Mouse (Mus musculus) stomach, embryonic 14.5 days (tissue): ENCODE results near the gene Rnf152. TPM values are rescaled to one million over a fixed set of nuclear protein-coding genes. Genes with fewer than 3 reads are reported as not detected.
A peak's percentile ranks its signal among the peaks of the same experiment; 100 is the strongest.

ENCODE experiments used
- ATAC-seq: fragments of 200-750 bp; cut with Nextera tagmentation; 2 replicates; pipeline ENCODE4 v1.8.0; 2017; ENCODE audit warnings: low read depth, moderate TSS enrichment; ENCODE audit not compliant: insufficient number of reproducible peaks, insufficient read depth, low FRiP score
- H3K27ac ChIP-seq: fragments of 300-500 bp; sonication (generic); 2 replicates; pipeline ENCODE4 v1.5.1; 2014; ENCODE audit warnings: mild to moderate bottlenecking, low read length, moderate library complexity, mixed read lengths
- H3K27me3 ChIP-seq: fragments of 300-500 bp; sonication (generic); 2 replicates; pipeline ENCODE4 v1.6.1; 2014; ENCODE audit warnings: low read length, control low read depth, mixed read lengths; ENCODE audit not compliant: control insufficient read depth, insufficient read depth
- H3K36me3 ChIP-seq: fragments of 300-500 bp; sonication (generic); 2 replicates; pipeline ENCODE4 v1.6.1; 2014; ENCODE audit warnings: mild to moderate bottlenecking, control low read depth, low read length, moderate library complexity, mixed read lengths; ENCODE audit not compliant: control insufficient read depth, insufficient read depth
- H3K4me1 ChIP-seq: fragments of 300-500 bp; sonication (generic); 2 replicates; pipeline ENCODE4 v1.6.1; 2014; ENCODE audit warnings: low read length, control low read depth, mixed read lengths; ENCODE audit not compliant: control insufficient read depth, insufficient read depth
- H3K4me2 ChIP-seq: fragments of 300-500 bp; sonication (generic); replicated peaks from 2 replicates; pipeline ENCODE4 v1.6.1; 2014; ENCODE audit warnings: low read depth, low read length, control low read depth
- H3K4me3 ChIP-seq: fragments of 300-500 bp; sonication (generic); 2 replicates; pipeline ENCODE4 v1.5.1; 2014; ENCODE audit warnings: low read depth, low read length, control low read depth
- H3K9ac ChIP-seq: fragments of 300-500 bp; sonication (generic); replicated peaks from 2 replicates; pipeline ENCODE4 v1.6.1; 2014; ENCODE audit warnings: low read depth, mild to moderate bottlenecking, control low read depth, low read length, moderate library complexity, mixed read lengths
- H3K9me3 ChIP-seq: fragments of 300-500 bp; sonication (generic); 2 replicates; pipeline ENCODE4 v1.6.1; 2016; ENCODE audit warnings: low read depth, low read length, control low read depth; ENCODE audit not compliant: control insufficient read depth
- WGBS: fragments of 180-500 bp; shearing (Covaris S2); extraction: QIAGEN DNeasy Blood & Tissue Kit; methylation state at CpG from one replicate; pipeline ENCODE4 v1.1.7; 2014; 5-methylcytosine and 5-hydroxymethylcytosine counted together
- polyA plus RNA-seq: library from polyadenylated mRNA; unstranded; fragments of >200 nt; fragmentation: Nextera tagmentation; extraction: Ambion mirVana; gene quantifications from 2 replicates; pipeline ENCODE4 v1.2.1, GENCODE M21; 2014

Rnf152 gene
- polyA plus RNA-seq = 1.9 and 2.1 TPM in 2 replicates

GRCm38 (mm10) chr1:105356291-105357011 lies at the start of gene Rnf152:
Rnf152 (minus strand) TSS chr1:105356710.
- Histone ChIP-seq H3K4me2 (peak within 1 kb of the TSS; percentile 88), H3K4me1 (0 out of 2 replicates have a peak, but pooled peaks cover 5% of the 10 kb centered on the region)

GRCm38 (mm10) chr1:105402853-105403252 lies 46.3 kb upstream of the Rnf152 start:
- Histone ChIP-seq H3K36me3 (no peaks in the 10 kb centered on the region), H3K27ac (no peak overlapping the region), H3K4me1 (no peaks in the 10 kb centered on the region), H3K4me3 (no peak overlapping the region), H3K4me2 (no peak overlapping the region), H3K9me3 (no peaks in the 10 kb centered on the region), H3K9ac (no peak overlapping the region), H3K27me3 (no peaks in the 10 kb centered on the region)
- WGBS = 61% methylated on average over 1 of the region's 1 CpGs
- ATAC-seq = no peak

More at GRCm38 (mm10) chr1:105356291-105357011, at the start of gene Rnf152:
- ATAC-seq = peak; percentile 84
- under 1% methylated on average over 53 of the region's 58 CpGs for WGBS
- Histone ChIP-seq H3K27me3 (no peaks in the 10 kb centered on the region), H3K27ac (no peak within 1 kb of the TSS; the same call in 1 of the 2 replicates), H3K9ac (peak within 1 kb of the TSS; percentile 49), H3K9me3 (no peaks in the 10 kb centered on the region), H3K4me3 (peak within 1 kb of the TSS; percentile 79), H3K36me3 (no peaks in the 10 kb centered on the region)

- no peaks in the 10 kb centered on the region for H3K9me3 ChIP-seq
- H3K4me2 ChIP-seq = no peak overlapping the region
- H3K9ac ChIP-seq = no peak overlapping the region
- H3K27me3 ChIP-seq = no peaks in the 10 kb centered on the region
- peak; percentile 33; the same call in 1 of the 2 replicates for ATAC-seq
- H3K4me1 ChIP-seq = no peaks in the 10 kb centered on the region
- 55% methylated on average over 4 of the region's 4 CpGs for WGBS
- H3K27ac ChIP-seq = no peak overlapping the region; the same call in 1 of the 2 replicates
- no peaks in the 10 kb centered on the region for H3K36me3 ChIP-seq
- H3K4me3 ChIP-seq = no peak overlapping the region
Observed at GRCm38 (mm10) chr1:105384141-105384937, 27.8 kb upstream of the Rnf152 start.

DNA sequence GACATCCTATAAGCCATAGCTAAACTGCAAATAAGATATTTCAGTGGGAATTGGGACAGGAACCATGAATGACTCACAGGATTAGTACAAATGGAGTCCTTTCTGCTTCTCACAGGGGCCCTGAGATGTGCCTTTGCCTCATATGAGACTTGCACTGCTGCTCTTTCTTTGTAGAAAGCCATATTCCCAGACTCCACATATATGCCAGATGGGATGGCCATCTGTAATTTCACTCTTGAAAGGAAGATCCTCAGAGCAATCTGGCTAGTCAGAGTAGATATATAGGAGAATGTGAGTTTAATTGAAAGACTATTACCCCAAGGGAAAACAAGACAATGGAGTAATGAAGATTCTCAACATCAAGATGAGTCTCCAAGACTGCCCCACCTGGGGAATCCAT lies 21.0 kb upstream of the Rnf152 start:
- Histone ChIP-seq H3K9me3 (no peaks in the 10 kb centered on the region), H3K36me3 (no peaks in the 10 kb centered on the region), H3K27ac (no peak overlapping the region), H3K27me3 (no peaks in the 10 kb centered on the region), H3K4me1 (no peaks in the 10 kb centered on the region), H3K9ac (no peak overlapping the region), H3K4me3 (no peak overlapping the region), H3K4me2 (no peak overlapping the region)
- no peak for ATAC-seq

DNA sequence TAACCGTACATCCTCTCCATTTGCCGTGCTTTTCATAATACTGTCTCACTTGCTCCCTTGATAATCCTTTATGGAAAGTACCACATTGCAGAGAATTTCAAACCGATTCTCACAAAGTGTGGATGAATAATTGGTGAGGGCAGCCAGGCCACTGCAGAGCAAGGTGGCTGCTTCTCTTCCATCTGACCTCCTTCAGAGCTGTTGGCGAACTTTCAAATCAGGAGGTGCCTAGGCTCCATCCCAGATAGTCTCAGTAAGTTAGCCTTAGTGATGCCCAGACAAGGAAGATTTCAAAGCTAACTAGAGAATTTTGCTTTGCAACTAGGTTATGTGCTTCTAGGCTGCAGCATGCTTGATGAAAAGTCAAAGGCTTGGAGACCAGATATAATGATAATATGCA lies 18.1 kb upstream of the Rnf152 start:
- 88% methylated on average over 4 of the region's 4 CpGs for WGBS
- no peak overlapping the region for H3K4me3 ChIP-seq
- H3K27me3 ChIP-seq = no peaks in the 10 kb centered on the region
- H3K27ac ChIP-seq = no peak overlapping the region
- H3K36me3 ChIP-seq = no peaks in the 10 kb centered on the region
- no peak overlapping the region for H3K4me2 ChIP-seq
- H3K4me1 ChIP-seq = no peaks in the 10 kb centered on the region
- ATAC-seq = no peak
- H3K9me3 ChIP-seq = no peaks in the 10 kb centered on the region
- no peak overlapping the region for H3K9ac ChIP-seq

DNA sequence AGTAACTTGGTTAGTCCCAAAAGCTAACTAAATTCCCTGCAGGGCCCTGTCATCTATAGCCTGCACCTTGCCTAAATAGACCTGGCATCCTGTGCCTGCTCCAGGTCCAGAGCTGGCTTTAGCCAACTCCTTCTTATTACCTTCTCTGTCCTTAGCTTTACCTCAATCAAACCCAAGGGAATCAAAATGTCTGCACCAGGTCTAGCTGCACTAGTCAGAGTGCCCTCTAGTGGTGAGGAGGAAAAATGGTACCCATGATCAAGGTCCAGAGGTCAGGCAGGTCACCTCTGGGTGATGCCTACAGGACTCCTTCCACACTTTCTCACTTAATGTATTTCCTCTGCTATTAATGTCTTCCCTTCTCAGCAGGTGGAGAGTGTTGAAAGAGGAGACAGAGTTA lies 6.2 kb upstream of the Rnf152 start:
- Histone ChIP-seq H3K4me1 (no peaks in the 10 kb centered on the region), H3K9me3 (no peaks in the 10 kb centered on the region), H3K4me2 (no peak overlapping the region), H3K4me3 (no peak overlapping the region), H3K9ac (no peak overlapping the region), H3K36me3 (no peaks in the 10 kb centered on the region), H3K27ac (no peak overlapping the region), H3K27me3 (no peaks in the 10 kb centered on the region)
- no peak for ATAC-seq

DNA sequence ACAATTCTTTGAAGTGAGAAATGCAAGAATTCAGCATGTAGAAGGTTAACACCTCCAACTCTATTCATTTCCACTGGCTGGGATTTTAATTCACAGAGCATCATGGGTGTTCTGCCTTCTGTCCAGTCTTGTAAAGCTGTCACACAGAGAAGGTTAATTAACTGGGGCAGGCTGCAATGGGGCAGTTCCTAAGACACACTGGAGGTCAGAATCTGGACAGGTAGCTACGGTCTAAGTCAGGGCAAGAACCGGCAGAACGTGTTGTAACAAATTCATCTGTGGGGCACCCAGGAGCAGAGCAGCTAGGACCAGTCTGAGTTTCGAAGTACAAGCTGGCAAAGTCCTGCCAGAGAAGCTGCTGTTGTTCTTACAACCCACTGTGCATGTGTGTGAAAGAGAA lies 2.4 kb upstream of the Rnf152 start:
- ATAC-seq = no peak
- Histone ChIP-seq H3K9me3 (no peaks in the 10 kb centered on the region), H3K27me3 (no peaks in the 10 kb centered on the region), H3K36me3 (no peaks in the 10 kb centered on the region), H3K27ac (no peak overlapping the region), H3K4me2 (no peak overlapping the region), H3K9ac (no peak overlapping the region), H3K4me3 (no peak overlapping the region), H3K4me1 (0 out of 2 replicates have a peak, but pooled peaks cover 5% of the 10 kb centered on the region)
- 65% methylated on average over 4 of the region's 4 CpGs for WGBS

DNA sequence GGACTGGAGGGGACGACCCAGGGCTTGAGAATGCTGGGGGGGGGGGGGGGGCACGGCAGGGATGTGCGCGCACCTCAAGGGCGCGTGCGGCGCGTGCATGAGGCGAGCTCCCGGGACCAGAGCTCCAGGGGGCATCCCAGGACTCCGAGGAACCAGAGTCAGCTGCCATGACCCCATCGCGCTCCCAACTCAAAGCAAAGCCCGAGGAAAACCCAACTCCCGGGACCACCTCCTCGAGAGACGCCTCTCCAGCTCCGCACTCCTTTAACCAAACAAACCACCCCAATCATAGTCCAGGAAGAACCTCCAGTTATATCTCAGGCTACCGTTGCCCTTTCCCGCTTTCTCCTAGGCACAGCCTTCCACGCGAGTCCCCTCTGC lies 610 bp downstream of the Rnf152 start:
- 0 out of 2 replicates have a peak, but pooled peaks cover 5% of the 10 kb centered on the region for H3K4me1 ChIP-seq
- peak overlapping the region; percentile 79 for H3K4me3 ChIP-seq
- no peak overlapping the region; the same call in 1 of the 2 replicates for H3K27ac ChIP-seq
- no peaks in the 10 kb centered on the region for H3K36me3 ChIP-seq
- no peaks in the 10 kb centered on the region for H3K9me3 ChIP-seq
- peak overlapping the region; percentile 49 for H3K9ac ChIP-seq
- peak; percentile 8; the same call in 1 of the 2 replicates for ATAC-seq
- H3K27me3 ChIP-seq = no peaks in the 10 kb centered on the region
- 0% methylated on average over 14 of the region's 23 CpGs for WGBS
- H3K4me2 ChIP-seq = peak overlapping the region; percentile 88
